Mouse (Mus musculus): ENCODE measurements around the gene Mms19. TPM values are rescaled to one million over a fixed set of nuclear protein-coding genes. Genes with fewer than 3 reads are reported as not detected.

Mms19 gene
- total RNA-seq, 1 experiment from 2014 or later, result 55.2 TPM

DNA sequence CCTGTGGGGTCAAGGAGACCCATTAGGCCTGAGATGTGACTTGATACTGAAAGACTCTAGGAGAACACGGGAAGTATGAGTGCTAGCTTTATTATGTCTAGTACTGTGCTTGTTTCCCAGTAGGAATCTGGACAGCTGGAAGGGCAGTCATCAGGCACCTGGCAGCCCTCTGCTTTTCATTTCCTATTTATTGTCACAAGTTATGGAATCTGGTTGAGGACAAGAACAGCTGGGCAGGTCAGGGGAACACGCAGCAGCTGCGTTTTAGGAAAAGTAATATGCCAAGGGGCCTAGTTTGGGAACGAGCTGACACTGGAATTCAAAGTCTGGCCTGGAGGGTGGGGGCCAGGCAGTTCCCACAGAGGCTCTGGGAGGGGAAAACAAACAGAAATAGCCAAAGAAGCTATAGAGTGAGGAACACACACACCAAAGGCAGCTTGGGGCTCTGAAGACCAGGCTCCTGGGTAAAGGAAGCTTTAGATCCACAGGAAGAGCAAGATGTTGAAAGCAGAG, 19.5 kb upstream of the Mms19 start:
- no peak for ATAC-seq (replicated peaks; ENCODE audit: insufficient number of reproducible peaks, low FRiP score, low TSS enrichment, poor library complexity, severe bottlenecking)

GRCm38 (mm10) chr19:41999688-42000283, 18.8 kb upstream of the Mms19 start:
- ATAC-seq (replicated peaks; ENCODE audit: insufficient number of reproducible peaks, low FRiP score, low TSS enrichment, poor library complexity, severe bottlenecking), result peak; percentile 68

- no peak for ATAC-seq (replicated peaks; ENCODE audit: insufficient number of reproducible peaks, low FRiP score, low TSS enrichment, poor library complexity, severe bottlenecking)
Observed at GRCm38 (mm10) chr19:41998770-41999548, 18.0 kb upstream of the Mms19 start.

- no peak for ATAC-seq (replicated peaks; ENCODE audit: insufficient number of reproducible peaks, low FRiP score, low TSS enrichment, poor library complexity, severe bottlenecking)
Observed at GRCm38 (mm10) chr19:41997090-41997489, 16.1 kb upstream of the Mms19 start.

- ATAC-seq (replicated peaks; ENCODE audit: insufficient number of reproducible peaks, low FRiP score, low TSS enrichment, poor library complexity, severe bottlenecking), result no peak
Observed at GRCm38 (mm10) chr19:41995483-41995882, 14.5 kb upstream of the Mms19 start.

- ATAC-seq (replicated peaks; ENCODE audit: insufficient number of reproducible peaks, low FRiP score, low TSS enrichment, poor library complexity, severe bottlenecking), result no peak
Observed at GRCm38 (mm10) chr19:41994023-41994422, 13.1 kb upstream of the Mms19 start.

GRCm38 (mm10) chr19:41993484-41993883, 12.5 kb upstream of the Mms19 start:
- ATAC-seq (replicated peaks; ENCODE audit: insufficient number of reproducible peaks, low FRiP score, low TSS enrichment, poor library complexity, severe bottlenecking), result no peak

- ATAC-seq (replicated peaks; ENCODE audit: insufficient number of reproducible peaks, low FRiP score, low TSS enrichment, poor library complexity, severe bottlenecking), result no peak
Observed at GRCm38 (mm10) chr19:41992971-41993370, 12.0 kb upstream of the Mms19 start.

DNA sequence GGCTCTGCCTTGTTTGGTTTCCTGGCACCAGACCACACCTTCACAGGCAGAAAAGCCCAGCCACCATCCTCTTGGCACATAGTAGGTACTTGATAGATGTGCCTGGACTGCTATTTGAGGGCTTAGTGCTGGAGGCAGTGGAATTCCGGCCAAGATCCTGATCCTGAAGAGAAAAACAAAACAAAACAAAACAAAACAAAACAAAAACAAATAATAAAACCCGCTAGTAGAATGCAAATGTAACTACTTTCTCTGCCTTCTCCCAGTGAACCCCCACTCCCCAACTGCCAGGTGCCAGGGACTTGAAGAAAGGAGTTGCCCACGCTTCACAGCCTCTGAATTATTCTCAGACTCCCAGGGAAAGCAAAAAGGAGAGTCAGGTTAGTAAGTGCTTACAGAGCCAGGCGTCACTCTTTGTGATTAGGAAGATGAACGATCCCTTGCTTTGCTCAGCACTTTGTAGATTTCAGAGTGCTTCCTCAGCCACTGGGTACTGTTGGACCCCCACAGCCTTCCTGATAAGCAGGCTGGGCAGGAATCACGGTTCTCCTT, 11.0 kb upstream of the Mms19 start:
- ATAC-seq (replicated peaks; ENCODE audit: insufficient number of reproducible peaks, low FRiP score, low TSS enrichment, poor library complexity, severe bottlenecking), result no peak

DNA sequence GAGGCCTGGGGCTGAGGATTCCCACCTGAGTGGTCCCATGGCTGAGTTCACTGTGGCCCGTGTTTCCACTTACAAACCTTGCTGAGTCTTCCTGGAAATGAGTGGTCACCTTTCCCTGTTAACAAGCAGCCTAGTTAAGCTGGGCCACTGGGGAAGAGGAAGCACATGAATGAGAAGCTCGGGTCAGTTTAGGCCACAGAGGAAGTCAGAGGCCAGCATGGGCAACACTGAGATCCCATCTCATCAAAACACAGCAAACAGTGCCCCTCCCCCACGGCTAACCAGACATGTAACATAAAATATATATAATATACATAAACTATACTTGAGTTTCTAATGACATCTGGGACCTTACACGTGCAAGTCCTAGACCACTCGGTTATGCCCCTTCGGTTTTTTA, 8.9 kb upstream of the Mms19 start:
- ATAC-seq (replicated peaks; ENCODE audit: insufficient number of reproducible peaks, low FRiP score, low TSS enrichment, poor library complexity, severe bottlenecking), result peak; percentile 69

- no peak for ATAC-seq (replicated peaks; ENCODE audit: insufficient number of reproducible peaks, low FRiP score, low TSS enrichment, poor library complexity, severe bottlenecking)
Observed at GRCm38 (mm10) chr19:41987206-41987605, 6.2 kb upstream of the Mms19 start.

GRCm38 (mm10) chr19:41985994-41986393, 5.0 kb upstream of the Mms19 start:
- no peak for ATAC-seq (replicated peaks; ENCODE audit: insufficient number of reproducible peaks, low FRiP score, low TSS enrichment, poor library complexity, severe bottlenecking)

- ATAC-seq (replicated peaks; ENCODE audit: insufficient number of reproducible peaks, low FRiP score, low TSS enrichment, poor library complexity, severe bottlenecking), result 0 out of 2 replicates have a peak, but pooled peaks have one; percentile 16
Observed at GRCm38 (mm10) chr19:41982791-41983150, 1.8 kb upstream of the Mms19 start.

- no peak for ATAC-seq (replicated peaks; ENCODE audit: insufficient number of reproducible peaks, low FRiP score, low TSS enrichment, poor library complexity, severe bottlenecking)
Observed at GRCm38 (mm10) chr19:41981931-41982790, 1.2 kb upstream of the Mms19 start.

DNA sequence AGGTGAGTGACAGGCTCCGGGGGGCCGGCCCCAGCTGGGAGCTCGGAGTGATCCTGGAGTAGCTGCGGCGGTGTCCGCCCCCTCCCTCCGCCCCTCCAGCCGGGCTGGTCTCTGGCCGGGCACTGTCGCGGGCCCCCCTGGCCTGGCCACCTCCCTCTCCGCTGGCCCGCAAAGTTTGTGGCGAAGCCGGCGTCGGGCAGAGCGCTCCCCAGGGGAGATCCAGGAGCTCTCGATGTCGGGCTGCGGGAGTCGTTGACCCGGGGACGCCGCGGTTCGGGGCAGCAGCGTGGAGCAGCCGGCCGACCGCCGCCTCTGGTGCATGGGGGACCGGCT, 604 bp upstream of the Mms19 start, which contains the start of gene Ubtd1:
Gene Ubtd1 (plus strand): TSS at position 169 of the 333 bp plus-strand sequence.
- ATAC-seq (replicated peaks; ENCODE audit: insufficient number of reproducible peaks, low FRiP score, low TSS enrichment, poor library complexity, severe bottlenecking), result peak; percentile 45; the same call in 1 of the 2 replicates

DNA sequence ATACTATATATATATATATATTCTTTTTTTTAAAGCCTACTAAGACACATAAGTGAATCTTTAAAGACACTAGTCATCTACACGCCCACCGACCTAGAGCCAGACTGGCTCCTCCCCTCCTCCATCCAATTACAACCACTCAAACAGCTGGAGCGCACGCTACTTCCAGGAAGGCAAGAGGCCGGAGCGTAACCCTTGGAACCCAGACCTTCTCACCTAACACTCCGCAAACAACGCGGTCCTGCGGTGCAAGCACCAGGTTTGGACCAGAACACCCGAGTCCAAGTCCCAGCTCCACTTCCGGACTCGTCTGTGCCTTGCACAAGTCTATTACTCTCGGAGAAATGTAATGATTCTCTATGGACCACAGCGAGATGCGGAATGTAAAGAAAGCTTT, 537 bp downstream of the Mms19 start:
- peak; percentile 4; the same call in 1 of the 2 replicates for ATAC-seq (replicated peaks; ENCODE audit: insufficient number of reproducible peaks, low FRiP score, low TSS enrichment, poor library complexity, severe bottlenecking)

GRCm38 (mm10) chr19:41973891-41974794, 6.8 kb downstream of the Mms19 start:
- no peak for ATAC-seq (replicated peaks; ENCODE audit: insufficient number of reproducible peaks, low FRiP score, low TSS enrichment, poor library complexity, severe bottlenecking)

DNA sequence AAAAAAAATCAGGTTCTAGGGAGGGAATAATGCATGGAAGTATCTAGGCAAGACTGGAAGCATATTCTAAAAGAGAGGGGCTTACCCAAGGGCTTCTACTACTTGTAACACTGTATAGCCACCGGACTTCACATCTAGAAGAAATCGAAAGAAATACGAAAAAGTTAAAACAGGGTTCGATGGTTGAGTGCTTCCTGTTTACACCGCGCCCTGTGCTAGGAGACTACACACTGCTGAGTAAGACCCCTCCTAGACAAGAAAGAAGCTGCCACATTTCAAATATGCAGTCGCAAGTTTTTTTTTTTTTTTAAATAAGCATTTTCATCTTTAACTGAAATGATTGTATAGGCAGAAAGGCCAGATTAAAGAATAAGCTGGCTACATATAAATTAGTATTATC, 11.3 kb downstream of the Mms19 start:
- ATAC-seq (replicated peaks; ENCODE audit: insufficient number of reproducible peaks, low FRiP score, low TSS enrichment, poor library complexity, severe bottlenecking), result no peak
